Mouse (Mus musculus) kidney, embryonic 16.5 days (tissue): ENCODE measurements around the gene Galp. TPM values are rescaled to one million over a fixed set of nuclear protein-coding genes. Genes with fewer than 3 reads are reported as not detected.

Experiments
- ATAC-seq: fragments of 200-750 bp; cut with Nextera tagmentation; 2 replicates; pipeline ENCODE4 v1.8.0; 2017; ENCODE audit warnings: moderate TSS enrichment; ENCODE audit not compliant: low FRiP score, low TSS enrichment
- H3K27ac ChIP-seq: fragments of 300-500 bp; sonication (generic); 2 replicates; pipeline ENCODE4 v1.5.1; 2014; ENCODE audit warnings: low read length
- H3K27me3 ChIP-seq: fragments of 300-500 bp; sonication (generic); 2 replicates; pipeline ENCODE4 v1.6.1; 2014; ENCODE audit warnings: low read length, control low read depth, mixed read lengths; ENCODE audit not compliant: insufficient read depth
- H3K36me3 ChIP-seq: fragments of 300-500 bp; sonication (generic); 2 replicates; pipeline ENCODE4 v1.6.1; 2014; ENCODE audit warnings: low read length, control low read depth, mixed read lengths; ENCODE audit not compliant: insufficient read depth
- H3K4me1 ChIP-seq: fragments of 300-500 bp; sonication (generic); 2 replicates; pipeline ENCODE4 v1.6.1; 2014; ENCODE audit warnings: low read length, control low read depth, mixed read lengths; ENCODE audit not compliant: insufficient read depth
- H3K4me2 ChIP-seq: fragments of 300-500 bp; sonication (generic); replicated peaks from 2 replicates; pipeline ENCODE4 v1.6.1; 2014; ENCODE audit warnings: low read depth, low read length
- H3K4me3 ChIP-seq: fragments of 300-500 bp; sonication (generic); 2 replicates; pipeline ENCODE4 v1.5.1; 2014; ENCODE audit warnings: mild to moderate bottlenecking, low read length
- H3K9ac ChIP-seq: fragments of 300-500 bp; sonication (generic); replicated peaks from 2 replicates; pipeline ENCODE4 v1.6.1; 2014; ENCODE audit warnings: low read length
- H3K9me3 ChIP-seq: fragments of 300-500 bp; sonication (generic); 2 replicates; pipeline ENCODE4 v1.6.1; 2016; ENCODE audit warnings: low read length, control low read depth
- WGBS: fragments of 180-500 bp; shearing (Covaris S2); extraction: QIAGEN DNeasy Blood & Tissue Kit; methylation state at CpG from one replicate; pipeline ENCODE4 v1.1.7; 2014; 5-methylcytosine and 5-hydroxymethylcytosine counted together
- polyA plus RNA-seq: library from polyadenylated mRNA; unstranded; fragments of >200 nt; fragmentation: Nextera tagmentation; extraction: Ambion mirVana; gene quantifications from 2 replicates; pipeline ENCODE4 v1.2.1, GENCODE M21; 2015

The Galp gene
- polyA plus RNA-seq, 1 experiment from 2014 or later: not detected

DNA sequence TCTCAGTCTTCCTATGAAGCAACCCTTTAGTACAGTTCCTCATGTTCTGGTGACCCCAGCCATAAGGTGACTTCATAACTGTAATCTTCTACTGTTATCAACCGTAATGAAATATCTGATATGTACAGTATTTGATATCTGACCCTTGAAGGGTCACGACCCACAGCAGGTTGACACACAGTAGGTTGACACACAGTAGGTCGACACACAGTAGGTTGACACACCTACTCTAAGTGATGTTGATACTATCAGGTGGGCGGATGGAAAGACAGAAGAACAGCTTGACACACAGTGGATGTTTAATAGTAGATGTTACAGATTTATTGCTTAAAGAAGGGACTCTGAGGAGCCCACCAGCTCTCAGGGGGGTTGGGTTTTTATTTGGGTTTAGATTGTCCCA, 66.1 kb downstream of the Galp start:
- H3K4me1 ChIP-seq: no peaks in the 10 kb centered on the region
- no peak overlapping the region for H3K4me2 ChIP-seq
- ATAC-seq: no peak
- H3K36me3 ChIP-seq: no peaks in the 10 kb centered on the region
- H3K27me3 ChIP-seq: no peaks in the 10 kb centered on the region
- no peak overlapping the region for H3K4me3 ChIP-seq
- H3K9ac ChIP-seq: no peak overlapping the region
- WGBS: 82% methylated on average over 4 of the region's 4 CpGs
- no peaks in the 10 kb centered on the region for H3K9me3 ChIP-seq
- H3K27ac ChIP-seq: no peak overlapping the region

DNA sequence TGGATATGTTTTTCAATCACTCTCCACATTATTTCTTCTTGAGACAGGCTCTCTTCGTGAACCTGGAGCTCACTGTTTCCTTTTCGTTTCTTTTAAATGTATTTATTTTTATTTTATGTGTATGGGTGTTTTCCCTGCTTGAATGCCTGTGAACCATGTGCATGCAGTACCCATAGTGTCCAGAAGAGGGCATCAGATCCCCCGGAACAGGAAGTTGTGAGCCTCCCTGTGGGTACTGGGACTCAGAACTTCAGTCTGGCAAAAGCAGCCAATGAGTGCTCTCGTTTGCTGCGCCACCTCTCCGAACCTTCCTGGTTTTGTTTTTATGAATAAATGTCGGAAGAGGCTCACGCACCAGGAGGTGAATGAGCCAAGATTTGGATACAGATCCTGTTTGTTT, 68.8 kb downstream of the Galp start:
- 70% methylated on average over 8 of the region's 8 CpGs for WGBS
- H3K9me3 ChIP-seq: no peaks in the 10 kb centered on the region

More for the DNA sequence above, 68.8 kb downstream of the Galp start:
- H3K27ac ChIP-seq: no peak overlapping the region
- no peaks in the 10 kb centered on the region for H3K36me3 ChIP-seq
- H3K9ac ChIP-seq: no peak overlapping the region
- H3K4me2 ChIP-seq: no peak overlapping the region
- no peaks in the 10 kb centered on the region for H3K27me3 ChIP-seq
- H3K4me3 ChIP-seq: no peak overlapping the region
- H3K4me1 ChIP-seq: no peaks in the 10 kb centered on the region
- ATAC-seq: no peak

Other genes with a start within 250 kb of the Galp start
- not detected in 2 replicates for gene Vmn1r65, start 186.1 kb upstream of the Galp start, polyA plus RNA-seq
- gene Nlrp4c, start 151.9 kb upstream of the Galp start, polyA plus RNA-seq: not detected in 2 replicates
- 27.7 and 31.8 TPM in 2 replicates for gene Zfp787, start 41.1 kb upstream of the Galp start, polyA plus RNA-seq
- 69.9 and 73.5 TPM in 2 replicates for gene Zfp444, start 24.9 kb upstream of the Galp start, polyA plus RNA-seq
- gene Zscan5b, start 25.2 kb downstream of the Galp start, polyA plus RNA-seq: not detected in 2 replicates
- not detected in 2 replicates for gene Epp13, start 55.6 kb downstream of the Galp start, polyA plus RNA-seq
- 4.9 and 6.8 TPM in 2 replicates for gene Zfp667, start 89.5 kb downstream of the Galp start, polyA plus RNA-seq
- gene Zfp583, start 134.2 kb downstream of the Galp start, polyA plus RNA-seq: 5.8 and 6.3 TPM in 2 replicates
- 2.3 TPM in 2 replicates for gene Gm3854, start 146.7 kb downstream of the Galp start, polyA plus RNA-seq
- gene Zfp78, start 166.2 kb downstream of the Galp start, polyA plus RNA-seq: 1.6 and 3.9 TPM in 2 replicates
- gene Zfp28, start 186.2 kb downstream of the Galp start, polyA plus RNA-seq: 8.9 and 9.0 TPM in 2 replicates
- gene Smim17, start 201.6 kb downstream of the Galp start, polyA plus RNA-seq: 0.35 TPM in 1 of 2 replicates, not detected in the other
- not detected in 2 replicates for gene Gm20715, start 213.2 kb downstream of the Galp start, polyA plus RNA-seq
- not detected in 2 replicates for gene Olfr1344, start 241.6 kb downstream of the Galp start, polyA plus RNA-seq